Mouse (Mus musculus) MEL (cell line): Measurements from ENCODE around the gene Gm45261. TPM values are rescaled to one million over a fixed set of nuclear protein-coding genes. Genes with fewer than 3 reads are reported as not detected.
A peak's percentile ranks its signal among the peaks of the same experiment; 100 is the strongest.

ENCODE experiments used
- DNase-seq: peaks from one replicate; pipeline ENCODE4 v3.0.0; 2011; ENCODE audit warnings: low read depth, low spot score
- H3K27ac ChIP-seq: 2 replicates; pipeline ENCODE4 v1.5.1; 2012; ENCODE audit warnings: low read depth, mild to moderate bottlenecking, control low read depth, low read length, moderate library complexity; ENCODE audit not compliant: control insufficient read depth
- H3K27me3 ChIP-seq, 2 experiments: fragments of 150-350 bp in 1 of 2; sonication (generic) in 1 of 2; 2 replicates each; pipeline ENCODE4 v1.6.1; 2012; ENCODE audit warnings: low read length in 2 of 2, mild to moderate bottlenecking in 2 of 2, improper control_type of control experiment in 1 of 2, moderate library complexity in 1 of 2; ENCODE audit not compliant: insufficient read depth in 2 of 2, control insufficient read depth in 1 of 2
- H3K36me3 ChIP-seq, 2 experiments: 2 replicates each; pipeline ENCODE4 v1.6.1; 2012 to 2014; ENCODE audit warnings: low read length in 2 of 2, improper control_type of control experiment in 1 of 2, inconsistent platforms in 1 of 2, mild to moderate bottlenecking in 1 of 2; ENCODE audit not compliant: insufficient read depth in 2 of 2, control insufficient read depth in 1 of 2
- H3K4me1 ChIP-seq, 2 experiments: fragments of 150-350 bp in 1 of 2; sonication (generic) in 1 of 2; 2 replicates each; pipeline ENCODE4 v1.6.1; 2012; ENCODE audit warnings: low read length in 2 of 2, improper control_type of control experiment in 1 of 2, mild to moderate bottlenecking in 1 of 2; ENCODE audit not compliant: insufficient read depth in 2 of 2, control insufficient read depth in 1 of 2
- H3K4me3 ChIP-seq, 2 experiments: fragments of 150-350 bp in 1 of 2; sonication (generic) in 1 of 2; 2 replicates each; pipeline ENCODE4 v1.5.1; 2012; ENCODE audit warnings: low read depth in 2 of 2, low read length in 2 of 2, mild to moderate bottlenecking in 2 of 2, moderate library complexity in 2 of 2, control low read depth in 1 of 2, improper control_type of control experiment in 1 of 2; ENCODE audit not compliant: control insufficient read depth in 1 of 2, insufficient read depth in 1 of 2
- H3K79me2 ChIP-seq: 2 replicates; pipeline ENCODE4 v1.6.1; 2012; ENCODE audit warnings: mild to moderate bottlenecking, low read length, moderate library complexity; ENCODE audit not compliant: control insufficient read depth, poor library complexity, insufficient read depth
- H3K9ac ChIP-seq: 2 replicates; pipeline ENCODE4 v1.6.1; 2012; ENCODE audit warnings: low read depth, mild to moderate bottlenecking, control low read depth, low read length, moderate library complexity; ENCODE audit not compliant: control insufficient read depth, poor library complexity, severe bottlenecking
- H3K9me3 ChIP-seq: fragments of 150-350 bp; sonication (generic); replicated peaks from 2 replicates; pipeline ENCODE4 v1.6.1; 2012; ENCODE audit warnings: mild to moderate bottlenecking, low read length, improper control_type of control experiment, moderate library complexity; ENCODE audit not compliant: insufficient read depth
- BHLHE40 ChIP-seq: IDR thresholded peaks from 2 replicates; pipeline ENCODE4 v1.6.1; 2012; ENCODE audit warnings: low read depth, mild to moderate bottlenecking, inconsistent platforms, low read length, improper control_type of control experiment, borderline replicate concordance
- CHD2 ChIP-seq: IDR thresholded peaks from 2 replicates; pipeline ENCODE4 v1.6.1; 2011; ENCODE audit warnings: low read length, improper control_type of control experiment
- E2F4 ChIP-seq: IDR thresholded peaks from 2 replicates; pipeline ENCODE4 v1.6.1; 2011; ENCODE audit warnings: low read depth, low read length, improper control_type of control experiment, borderline replicate concordance
- ELF1 ChIP-seq: IDR thresholded peaks from 2 replicates; pipeline ENCODE4 v1.6.1; 2014; ENCODE audit warnings: low read depth, mild to moderate bottlenecking, inconsistent platforms, low read length, improper control_type of control experiment, moderate library complexity
- EP300 ChIP-seq, 2 experiments: IDR thresholded peaks; 2 replicates each; pipeline ENCODE4 v1.6.1; 2011; ENCODE audit warnings: improper control_type of control experiment in 2 of 2, low read length in 2 of 2, low read depth in 1 of 2, mild to moderate bottlenecking in 1 of 2
- ETS1 ChIP-seq: IDR thresholded peaks from 2 replicates; pipeline ENCODE4 v1.6.1; 2012; ENCODE audit warnings: low read depth, mild to moderate bottlenecking, inconsistent platforms, low read length, improper control_type of control experiment, moderate library complexity
- GABPA ChIP-seq: IDR thresholded peaks from 2 replicates; pipeline ENCODE4 v1.6.1; 2012; ENCODE audit warnings: low read depth, mild to moderate bottlenecking, inconsistent platforms, low read length, improper control_type of control experiment, moderate library complexity
- HCFC1 ChIP-seq: IDR thresholded peaks from 2 replicates; pipeline ENCODE4 v1.6.1; 2012; ENCODE audit warnings: low read depth, mild to moderate bottlenecking, inconsistent platforms, low read length, improper control_type of control experiment, moderate library complexity
- KAT2A ChIP-seq: conservative IDR thresholded peaks from 2 replicates; pipeline ENCODE4 v1.6.1; 2012; ENCODE audit warnings: low read depth, low read length, improper control_type of control experiment, inconsistent platforms
- MAX ChIP-seq: IDR thresholded peaks from 2 replicates; pipeline ENCODE4 v1.6.1; 2011; ENCODE audit warnings: low read length, improper control_type of control experiment
- MEF2A ChIP-seq: IDR thresholded peaks from 2 replicates; pipeline ENCODE4 v1.6.1; 2014; ENCODE audit warnings: low read depth, mild to moderate bottlenecking, inconsistent platforms, low read length, improper control_type of control experiment; ENCODE audit not compliant: poor library complexity, insufficient replicate concordance, severe bottlenecking; ENCODE audit errors: extremely low read depth
- NRF1 ChIP-seq: IDR thresholded peaks from 2 replicates; pipeline ENCODE4 v1.6.1; 2014; ENCODE audit warnings: low read depth, mild to moderate bottlenecking, inconsistent platforms, low read length, improper control_type of control experiment, moderate library complexity; ENCODE audit not compliant: poor library complexity, insufficient read depth, severe bottlenecking
- POLR2AphosphoS5 ChIP-seq: IDR thresholded peaks from 2 replicates; pipeline ENCODE4 v1.6.1; 2012; ENCODE audit warnings: low read depth, borderline replicate concordance, mild to moderate bottlenecking, inconsistent platforms, low read length, moderate library complexity, mixed read lengths
- SMC3 ChIP-seq: IDR thresholded peaks from 2 replicates; pipeline ENCODE4 v1.6.1; 2011; ENCODE audit warnings: low read depth, low read length, improper control_type of control experiment
- TCF12 ChIP-seq: IDR thresholded peaks from 2 replicates; pipeline ENCODE4 v1.6.1; 2014; ENCODE audit warnings: low read depth, mild to moderate bottlenecking, inconsistent platforms, low read length, improper control_type of control experiment, moderate library complexity
- ZNF384 ChIP-seq: IDR thresholded peaks from 2 replicates; pipeline ENCODE4 v1.6.1; 2012; ENCODE audit warnings: low read depth, mild to moderate bottlenecking, inconsistent platforms, low read length, improper control_type of control experiment
- polyA plus RNA-seq, 2 experiments: library from polyadenylated mRNA; stranded (reverse) in 1 of 2; unstranded in 1 of 2; fragments of >175 nt in 1 of 2; fragments of >200 nt in 1 of 2; gene quantifications; 2 replicates each; pipeline versions ENCODE4 v1.2.1 to v1.2.4; 2012; ENCODE audit warnings: low replicate concordance in 2 of 2, low read depth in 1 of 2; ENCODE audit not compliant: insufficient read length in 2 of 2, insufficient read depth in 1 of 2, missing spikeins in 1 of 2
- total RNA-seq: library from RNA; depleted of rRNA; stranded (reverse); fragments of 300-350 nt; gene quantifications from 2 replicates; pipeline ENCODE4 v1.2.3, GENCODE M21; 2012; rRNA removed

Gene Gm45261
- total and polyA plus RNA-seq, 3 experiments, result not detected

DNA sequence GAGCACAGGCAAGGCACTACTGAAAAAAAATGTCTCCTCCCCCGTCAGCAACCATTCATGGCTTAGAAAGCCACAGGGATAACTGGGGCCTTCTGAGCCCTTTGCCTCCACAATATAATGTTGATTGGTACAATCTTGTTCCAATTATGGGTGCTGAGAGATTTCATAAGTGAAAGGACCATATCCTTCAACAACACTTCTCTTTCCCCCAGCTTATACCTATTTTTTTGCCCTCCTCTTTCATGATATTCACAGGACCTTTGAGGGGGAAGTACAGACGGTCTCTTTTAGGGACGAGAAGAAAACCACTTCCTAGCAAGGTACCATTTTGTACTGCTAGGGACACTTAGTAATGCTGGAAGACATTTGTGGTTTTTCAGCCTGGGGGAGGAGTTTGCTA, 57.1 kb downstream of the Gm45261 start (continued):
- TF ChIP-seq BHLHE40 (no peak), NRF1 (no peak), POLR2AphosphoS5 (no peak)
- TF ChIP-seq, all 39 proteins: peak for 0

DNA sequence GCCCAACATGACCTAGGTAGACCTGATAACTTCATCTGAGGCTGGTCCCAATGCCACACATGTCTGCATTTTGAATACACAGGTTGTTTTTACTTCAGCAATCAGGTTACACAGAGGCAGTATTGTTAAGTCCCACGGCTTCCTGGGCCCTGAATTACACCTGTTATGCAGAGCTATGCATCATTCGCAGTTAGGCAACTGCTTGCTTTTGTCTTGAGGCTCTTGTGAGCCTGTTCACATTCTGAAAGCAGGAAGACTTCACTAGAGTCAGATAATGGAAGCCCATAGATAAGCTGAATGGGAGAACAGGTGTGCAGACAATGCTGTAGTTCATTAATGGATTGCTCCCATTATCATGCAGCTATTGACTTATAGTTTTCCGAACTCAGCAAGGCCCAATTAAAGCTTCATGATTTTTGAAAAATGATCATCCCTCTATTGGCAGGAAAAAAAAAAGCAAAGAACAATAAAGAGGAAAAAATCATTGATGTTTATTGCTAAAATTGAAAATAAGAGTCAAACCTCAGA, 57.8 kb downstream of the Gm45261 start:
- no peak for TF ChIP-seq TCF12
- TF ChIP-seq CHD2, result no peak
- no peak for TF ChIP-seq ZNF384
- no peak for TF ChIP-seq KAT2A
- TF ChIP-seq MAX, result no peak
- no peak for TF ChIP-seq ELF1
- no peak for TF ChIP-seq HCFC1
- TF ChIP-seq MEF2A, result no peak
- no peak for TF ChIP-seq E2F4
- TF ChIP-seq EP300 (IDR thresholded peaks at IDR 0.05; ENCODE audit: low read depth in 1 of 2, low read length in 2 of 2), result no peak
- no peak for TF ChIP-seq GABPA
- TF ChIP-seq, all 39 proteins: peak for 0

GRCm38 (mm10) chr1:80401961-80402360, 59.3 kb downstream of the Gm45261 start:
- H3K79me2 ChIP-seq, result no peaks in the 10 kb centered on the region
- no peak overlapping the region for H3K27ac ChIP-seq
- H3K9ac ChIP-seq, result no peak overlapping the region
- TF ChIP-seq SMC3 (no peak), EP300 (IDR thresholded peaks at IDR 0.05; ENCODE audit: low read depth in 1 of 2, low read length in 2 of 2) (0 out of 4 replicates have a peak, but pooled peaks of 1 of the 2 experiments have one; percentile 36), ETS1 (peak; percentile 67; the same call in 1 of the 2 replicates)
- TF ChIP-seq, all 39 proteins: peak for 2
- Histone ChIP-seq H3K9me3 (no peaks in the 10 kb centered on the region), H3K27me3 (no peaks in the 10 kb centered on the region), H3K4me1 (no peaks in the 10 kb centered on the region), H3K36me3 (0 out of 4 replicates have a peak, but pooled peaks cover 0 to 2% of the 10 kb centered on the region in 2 experiments), H3K4me3 (no peak overlapping the region)
- DNase-seq, result peak; percentile 74

More for the DNA sequence above, 57.8 kb downstream of the Gm45261 start:
- Histone ChIP-seq H3K79me2 (no peaks in the 10 kb centered on the region), H3K9ac (no peak overlapping the region), H3K36me3 (0 out of 4 replicates have a peak, but pooled peaks cover 0 to 2% of the 10 kb centered on the region in 2 experiments), H3K27ac (no peak overlapping the region), H3K9me3 (no peaks in the 10 kb centered on the region), H3K27me3 (no peaks in the 10 kb centered on the region), H3K4me3 (no peak overlapping the region), H3K4me1 (no peaks in the 10 kb centered on the region)
- DNase-seq, result no peak

Other genes with a start within 250 kb of the Gm45261 start
- gene Fam124b, start 243.0 kb downstream of the Gm45261 start, total RNA-seq, result not detected in 2 replicates
- not detected for gene Fam124b, start 243.0 kb downstream of the Gm45261 start, polyA plus RNA-seq
- 68.2 and 75.8 TPM in 2 replicates for gene Cul3, start 121.0 kb downstream of the Gm45261 start, total RNA-seq
- gene Cul3, start 121.0 kb downstream of the Gm45261 start, polyA plus RNA-seq, result 1,000 to 10,000 TPM in 1 of 2 experiments, 10 to 100 TPM in 1; 90.9 to 1,559 TPM